Mouse (Mus musculus) lung, embryonic 16.5 days (tissue): ENCODE results near the gene Clmp. TPM values are rescaled to one million over a fixed set of nuclear protein-coding genes. Genes with fewer than 3 reads are reported as not detected.

Experiments
- ATAC-seq: fragments of 200-750 bp; cut with Nextera tagmentation; 2 replicates; pipeline ENCODE4 v1.8.0; 2017; ENCODE audit warnings: low read depth, mild to moderate bottlenecking, moderate library complexity
- H3K27ac ChIP-seq: fragments of 300-500 bp; sonication (generic); 2 replicates; pipeline ENCODE4 v1.5.1; 2014; ENCODE audit warnings: mild to moderate bottlenecking, control low read depth, low read length
- H3K27me3 ChIP-seq: fragments of 300-500 bp; sonication (generic); 2 replicates; pipeline ENCODE4 v1.6.1; 2014; ENCODE audit warnings: low read depth, low read length, mixed read lengths; ENCODE audit not compliant: control insufficient read depth, insufficient read depth
- H3K36me3 ChIP-seq: fragments of 300-500 bp; sonication (generic); 2 replicates; pipeline ENCODE4 v1.6.1; 2014; ENCODE audit warnings: low read length; ENCODE audit not compliant: control insufficient read depth, insufficient read depth
- H3K4me1 ChIP-seq: fragments of 300-500 bp; sonication (generic); replicated peaks from 2 replicates; pipeline ENCODE4 v1.6.1; 2014; ENCODE audit warnings: low read length, mixed read lengths; ENCODE audit not compliant: control insufficient read depth, insufficient read depth
- H3K4me2 ChIP-seq: fragments of 300-500 bp; sonication (generic); 2 replicates; pipeline ENCODE4 v1.6.1; 2014; ENCODE audit warnings: low read depth, low read length, control low read depth
- H3K4me3 ChIP-seq: fragments of 300-500 bp; sonication (generic); 2 replicates; pipeline ENCODE4 v1.5.1; 2014; ENCODE audit warnings: mild to moderate bottlenecking, low read length, control low read depth
- H3K9ac ChIP-seq: fragments of 300-500 bp; sonication (generic); 2 replicates; pipeline ENCODE4 v1.6.1; 2014; ENCODE audit warnings: low read length, control low read depth
- H3K9me3 ChIP-seq: fragments of 300-500 bp; sonication (generic); 2 replicates; pipeline ENCODE4 v1.6.1; 2016; ENCODE audit warnings: low read length; ENCODE audit not compliant: control insufficient read depth
- WGBS: fragments of 180-500 bp; shearing (Covaris S2); extraction: QIAGEN DNeasy Blood & Tissue Kit; methylation state at CpG from one replicate; pipeline ENCODE4 v1.1.7; 2014; 5-methylcytosine and 5-hydroxymethylcytosine counted together
- polyA plus RNA-seq: library from polyadenylated mRNA; unstranded; fragments of >200 nt; fragmentation: Nextera tagmentation; extraction: Ambion mirVana; gene quantifications from 2 replicates; pipeline ENCODE4 v1.2.1, GENCODE M21; 2015

Clmp gene
- polyA plus RNA-seq, 1 experiment from 2014 or later = 10.8 TPM

GRCm38 (mm10) chr9:40723311-40723772, 37.6 kb downstream of the Clmp start:
- Histone ChIP-seq H3K36me3 (no peaks in the 10 kb centered on the region), H3K27ac (0 out of 2 replicates have a peak overlapping the region, but pooled peaks have one; percentile 14), H3K9ac (no peak overlapping the region), H3K4me1 (peaks cover 5% of the 10 kb centered on the region; the same call in 1 of the 2 replicates), H3K9me3 (no peaks in the 10 kb centered on the region), H3K4me2 (no peak overlapping the region), H3K4me3 (no peak overlapping the region), H3K27me3 (no peaks in the 10 kb centered on the region)
- 73% methylated on average over 2 of the region's 2 CpGs for WGBS
- ATAC-seq = no peak; the same call in 1 of the 2 replicates

GRCm38 (mm10) chr9:40724978-40725377, 39.2 kb downstream of the Clmp start:
- 66% methylated on average over 5 of the region's 5 CpGs for WGBS
- Histone ChIP-seq H3K9me3 (no peaks in the 10 kb centered on the region), H3K9ac (no peak overlapping the region), H3K36me3 (no peaks in the 10 kb centered on the region), H3K4me2 (no peak overlapping the region), H3K27me3 (no peaks in the 10 kb centered on the region), H3K4me3 (no peak overlapping the region), H3K27ac (no peak overlapping the region), H3K4me1 (peaks cover 5% of the 10 kb centered on the region; the same call in 1 of the 2 replicates)
- ATAC-seq = no peak

- no peak overlapping the region for H3K4me3 ChIP-seq
- no peaks in the 10 kb centered on the region for H3K9me3 ChIP-seq
- 80% methylated on average over 4 of the region's 4 CpGs for WGBS
- H3K27me3 ChIP-seq = no peaks in the 10 kb centered on the region
- H3K4me1 ChIP-seq = peaks cover 12% of the 10 kb centered on the region
- ATAC-seq = no peak
- H3K4me2 ChIP-seq = no peak overlapping the region
- H3K27ac ChIP-seq = no peak overlapping the region
- no peaks in the 10 kb centered on the region for H3K36me3 ChIP-seq
- no peak overlapping the region for H3K9ac ChIP-seq
These were observed 41.5 kb downstream of the Clmp start for GRCm38 (mm10) chr9:40727140-40727823.

- ATAC-seq = no peak
- H3K27ac ChIP-seq = no peak overlapping the region
- no peak overlapping the region for H3K4me2 ChIP-seq
- H3K9ac ChIP-seq = no peak overlapping the region
- H3K27me3 ChIP-seq = no peaks in the 10 kb centered on the region
- H3K4me1 ChIP-seq = peaks cover 14% of the 10 kb centered on the region
- H3K4me3 ChIP-seq = no peak overlapping the region
- H3K9me3 ChIP-seq = no peaks in the 10 kb centered on the region
- 68% methylated on average over 7 of the region's 7 CpGs for WGBS
- no peaks in the 10 kb centered on the region for H3K36me3 ChIP-seq
These were observed 42.2 kb downstream of the Clmp start for GRCm38 (mm10) chr9:40727824-40728495.

- Histone ChIP-seq H3K4me3 (peak overlapping the region; percentile 54), H3K27me3 (no peaks in the 10 kb centered on the region), H3K9ac (peak overlapping the region; percentile 70), H3K4me2 (peak overlapping the region; percentile 84), H3K36me3 (no peaks in the 10 kb centered on the region), H3K4me1 (peaks cover 10% of the 10 kb centered on the region), H3K9me3 (no peaks in the 10 kb centered on the region), H3K27ac (peak overlapping the region; percentile 91)
- 63% methylated on average over 12 of the region's 12 CpGs for WGBS
- ATAC-seq = peak; percentile 6; the same call in 1 of the 2 replicates
These were observed 44.5 kb downstream of the Clmp start for GRCm38 (mm10) chr9:40730302-40730700.

GRCm38 (mm10) chr9:40730701-40731590, 45.2 kb downstream of the Clmp start:
- under 1% methylated on average over 35 of the region's 35 CpGs for WGBS
- H3K4me2 ChIP-seq = peak overlapping the region; percentile 84
- no peaks in the 10 kb centered on the region for H3K36me3 ChIP-seq
- peak overlapping the region; percentile 70 for H3K9ac ChIP-seq
- H3K27ac ChIP-seq = peak overlapping the region; percentile 91
- peak overlapping the region; percentile 54 for H3K4me3 ChIP-seq
- H3K4me1 ChIP-seq = peaks cover 10% of the 10 kb centered on the region
- H3K9me3 ChIP-seq = no peaks in the 10 kb centered on the region
- peak; percentile 94 for ATAC-seq
- no peaks in the 10 kb centered on the region for H3K27me3 ChIP-seq

- ATAC-seq = peak; percentile 47
- Histone ChIP-seq H3K4me2 (peak overlapping the region; percentile 84), H3K36me3 (no peaks in the 10 kb centered on the region), H3K4me3 (peak overlapping the region; percentile 54), H3K27ac (peak overlapping the region; percentile 91), H3K4me1 (peaks cover 10% of the 10 kb centered on the region), H3K27me3 (no peaks in the 10 kb centered on the region), H3K9me3 (no peaks in the 10 kb centered on the region), H3K9ac (peak overlapping the region; percentile 70)
- 10% methylated on average over 7 of the region's 7 CpGs for WGBS
These were observed 45.9 kb downstream of the Clmp start for GRCm38 (mm10) chr9:40731591-40732048.

GRCm38 (mm10) chr9:40732302-40732701, 46.5 kb downstream of the Clmp start:
- no peak overlapping the region; the same call in 1 of the 2 replicates for H3K27ac ChIP-seq
- no peak for ATAC-seq
- no peak overlapping the region for H3K4me2 ChIP-seq

More at GRCm38 (mm10) chr9:40732302-40732701, 46.5 kb downstream of the Clmp start:
- H3K9ac ChIP-seq = no peak overlapping the region
- H3K4me3 ChIP-seq = no peak overlapping the region
- H3K27me3 ChIP-seq = no peaks in the 10 kb centered on the region
- H3K9me3 ChIP-seq = no peaks in the 10 kb centered on the region
- peaks cover 10% of the 10 kb centered on the region for H3K4me1 ChIP-seq
- no peaks in the 10 kb centered on the region for H3K36me3 ChIP-seq
- WGBS = 24% methylated on average over 2 of the region's 2 CpGs
